Mouse (Mus musculus): Measurements from ENCODE around the gene Stab1. TPM values are rescaled to one million over a fixed set of nuclear protein-coding genes. Genes with fewer than 3 reads are reported as not detected.

Gene Stab1
- polyA plus RNA-seq, 1 experiment from 2014 or later: 26.6 TPM

DNA sequence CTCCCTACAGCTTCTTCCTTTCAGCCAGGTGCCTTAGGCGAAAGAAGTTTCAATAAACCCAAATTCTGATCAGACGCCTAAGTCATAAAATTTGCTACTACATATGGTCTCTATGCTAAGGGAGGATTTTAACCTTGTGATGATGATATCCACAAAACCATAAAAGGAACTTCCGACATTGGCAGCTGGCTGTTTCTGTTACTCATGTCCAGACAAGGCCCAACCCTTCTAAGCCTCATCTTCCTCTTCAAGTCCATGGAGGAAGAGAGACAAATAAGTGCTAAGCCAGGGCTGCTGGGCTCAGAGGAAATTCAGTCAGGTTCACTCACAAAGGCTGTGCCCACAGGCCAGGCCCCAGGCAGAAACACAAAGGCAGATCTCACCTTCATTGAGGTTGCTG is 20.9 kb upstream of the Stab1 start:
- 93% methylated on average over 3 of the region's 3 CpGs for WGBS
- Histone ChIP-seq H3K9me3 (ENCODE audit: control insufficient read depth, low read length) (no peaks in the 10 kb centered on the region), H3K27ac (replicated peaks; ENCODE audit: low read depth, low read length) (peak overlapping the region; percentile 52), H3K4me2 (ENCODE audit: low read length) (no peak overlapping the region), H3K4me3 (replicated peaks; ENCODE audit: low read depth, low read length) (no peak overlapping the region), H3K4me1 (ENCODE audit: control insufficient read depth, insufficient read depth, low read length) (no peaks in the 10 kb centered on the region), H3K27me3 (ENCODE audit: control insufficient read depth, insufficient read depth, low read length) (no peaks in the 10 kb centered on the region), H3K9ac (replicated peaks; ENCODE audit: low read length) (no peak overlapping the region), H3K36me3 (ENCODE audit: control insufficient read depth, insufficient read depth, low read length) (peaks cover 98% of the 10 kb centered on the region)
- DNase-seq (no peak), ATAC-seq (ENCODE audit: low FRiP score, low TSS enrichment) (no peak)

DNA sequence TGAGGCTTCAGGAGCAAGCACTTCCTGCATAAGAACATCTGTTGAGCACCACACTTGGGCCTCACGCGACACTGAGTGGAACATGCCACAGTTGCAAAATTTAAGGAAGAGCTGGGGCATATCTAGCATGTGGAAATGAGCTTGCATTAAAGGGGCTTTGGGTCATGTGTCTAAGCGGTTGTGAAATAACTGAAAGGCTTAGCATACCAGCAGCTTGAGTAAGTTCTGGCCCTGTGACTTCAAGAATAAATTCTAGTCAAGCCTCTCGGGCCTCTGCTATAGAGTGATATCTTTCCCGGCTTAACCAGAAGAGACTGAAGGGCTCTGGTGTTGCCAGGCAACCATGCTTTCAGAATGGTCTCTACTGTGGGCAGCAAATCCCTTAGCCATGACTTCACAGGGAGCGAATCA is 20.3 kb upstream of the Stab1 start:
- Histone ChIP-seq H3K4me1 (ENCODE audit: control insufficient read depth, insufficient read depth, low read length) (no peaks in the 10 kb centered on the region), H3K36me3 (ENCODE audit: control insufficient read depth, insufficient read depth, low read length) (peaks cover 100% of the 10 kb centered on the region), H3K27me3 (ENCODE audit: control insufficient read depth, insufficient read depth, low read length) (no peaks in the 10 kb centered on the region), H3K9me3 (ENCODE audit: control insufficient read depth, low read length) (no peaks in the 10 kb centered on the region), H3K4me3 (replicated peaks; ENCODE audit: low read depth, low read length) (no peak overlapping the region), H3K9ac (replicated peaks; ENCODE audit: low read length) (no peak overlapping the region), H3K27ac (replicated peaks; ENCODE audit: low read depth, low read length) (0 out of 2 replicates have a peak overlapping the region, but pooled peaks have one; percentile 52), H3K4me2 (ENCODE audit: low read length) (no peak overlapping the region)
- WGBS: 35% methylated on average over 6 of the region's 6 CpGs
- DNase-seq (peak; percentile 62), ATAC-seq (ENCODE audit: low FRiP score, low TSS enrichment) (peak; percentile 46; the same call in 1 of the 2 replicates)

DNA sequence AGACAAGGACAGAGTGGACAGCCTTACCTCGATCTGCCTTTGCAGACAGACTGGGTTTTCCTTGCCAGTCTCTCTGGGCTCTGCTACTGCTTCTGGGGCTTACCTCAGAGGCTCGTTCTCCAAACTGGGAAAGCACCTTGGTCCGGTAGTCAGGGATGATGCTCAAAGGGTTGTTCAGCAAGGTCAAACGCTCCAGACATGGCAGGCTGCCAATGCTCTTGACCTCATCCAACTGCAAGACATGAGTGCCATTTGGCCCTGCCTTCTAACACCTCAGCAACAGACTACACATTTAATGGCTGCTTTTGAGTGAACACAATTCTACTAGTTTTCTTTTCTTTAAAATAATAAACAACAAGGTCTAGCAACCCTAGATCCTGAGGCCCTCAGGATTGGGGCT is 18.2 kb upstream of the Stab1 start:
- Histone ChIP-seq H3K4me3 (replicated peaks; ENCODE audit: low read depth, low read length) (no peak overlapping the region), H3K4me2 (ENCODE audit: low read length) (no peak overlapping the region), H3K27me3 (ENCODE audit: control insufficient read depth, insufficient read depth, low read length) (no peaks in the 10 kb centered on the region), H3K9me3 (ENCODE audit: control insufficient read depth, low read length) (no peaks in the 10 kb centered on the region), H3K36me3 (ENCODE audit: control insufficient read depth, insufficient read depth, low read length) (peaks cover 100% of the 10 kb centered on the region), H3K4me1 (ENCODE audit: control insufficient read depth, insufficient read depth, low read length) (no peaks in the 10 kb centered on the region), H3K9ac (replicated peaks; ENCODE audit: low read length) (no peak overlapping the region), H3K27ac (replicated peaks; ENCODE audit: low read depth, low read length) (no peak overlapping the region)
- no peak for ATAC-seq (ENCODE audit: low FRiP score, low TSS enrichment)
- 95% methylated on average over 4 of the region's 4 CpGs for WGBS
- no peak for DNase-seq

DNA sequence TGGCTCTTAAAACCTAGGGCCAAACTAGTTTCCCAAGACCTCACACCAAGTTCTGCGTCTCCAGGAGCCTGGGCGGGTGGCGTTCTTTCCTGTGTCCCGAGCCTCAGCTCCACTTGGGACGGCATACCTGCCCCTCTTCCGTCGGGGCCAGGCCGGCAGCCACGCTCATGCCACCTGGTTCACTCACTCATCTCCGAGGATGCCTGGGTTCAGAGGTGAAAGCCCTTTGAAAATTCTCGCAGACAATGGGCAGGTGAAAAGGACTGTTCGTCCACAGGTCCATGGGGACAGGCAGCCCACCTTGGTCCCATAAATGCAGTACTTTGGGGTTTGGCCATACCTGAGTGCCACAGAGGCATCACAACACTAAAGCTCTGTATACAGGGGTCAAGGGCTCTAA is 15.8 kb upstream of the Stab1 start:
- ATAC-seq (ENCODE audit: low FRiP score, low TSS enrichment): no peak
- WGBS: 97% methylated on average over 12 of the region's 12 CpGs

DNA sequence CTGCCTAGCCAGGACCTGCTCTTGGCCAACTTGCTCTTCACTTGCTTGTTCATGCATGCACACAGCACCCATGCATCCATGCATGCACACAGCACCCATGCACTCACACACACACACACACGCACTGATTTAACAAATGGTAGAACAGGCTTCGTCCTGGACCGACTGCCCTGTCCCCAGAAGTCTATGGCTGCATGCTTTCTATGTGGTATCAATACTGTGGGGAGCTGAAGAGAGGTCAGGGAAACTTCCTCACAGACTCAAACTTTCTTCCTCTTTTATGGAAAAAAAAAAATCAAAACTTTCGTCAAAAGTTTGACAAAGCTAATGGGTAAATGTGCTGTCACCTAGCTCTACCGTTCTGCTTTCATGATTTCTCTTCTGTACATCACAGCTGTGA is 15.1 kb upstream of the Stab1 start:
- H3K27ac ChIP-seq (replicated peaks; ENCODE audit: low read depth, low read length): no peak overlapping the region
- DNase-seq (no peak), ATAC-seq (ENCODE audit: low FRiP score, low TSS enrichment) (no peak)
- WGBS: 92% methylated on average over 5 of the region's 5 CpGs
- no peak overlapping the region for H3K9ac ChIP-seq (replicated peaks; ENCODE audit: low read length)
- peaks cover 100% of the 10 kb centered on the region for H3K36me3 ChIP-seq (ENCODE audit: control insufficient read depth, insufficient read depth, low read length)
- H3K4me3 ChIP-seq (replicated peaks; ENCODE audit: low read depth, low read length): no peak overlapping the region
- no peaks in the 10 kb centered on the region for H3K9me3 ChIP-seq (ENCODE audit: control insufficient read depth, low read length)
- H3K27me3 ChIP-seq (ENCODE audit: control insufficient read depth, insufficient read depth, low read length): no peaks in the 10 kb centered on the region
- no peaks in the 10 kb centered on the region for H3K4me1 ChIP-seq (ENCODE audit: control insufficient read depth, insufficient read depth, low read length)
- no peak overlapping the region for H3K4me2 ChIP-seq (ENCODE audit: low read length)

More for the DNA sequence above, 15.8 kb upstream of the Stab1 start:
- Histone ChIP-seq H3K4me2 (ENCODE audit: low read length) (no peak overlapping the region), H3K9ac (replicated peaks; ENCODE audit: low read length) (no peak overlapping the region), H3K4me1 (ENCODE audit: control insufficient read depth, insufficient read depth, low read length) (no peaks in the 10 kb centered on the region), H3K36me3 (ENCODE audit: control insufficient read depth, insufficient read depth, low read length) (peaks cover 100% of the 10 kb centered on the region), H3K27ac (replicated peaks; ENCODE audit: low read depth, low read length) (no peak overlapping the region), H3K4me3 (replicated peaks; ENCODE audit: low read depth, low read length) (no peak overlapping the region), H3K27me3 (ENCODE audit: control insufficient read depth, insufficient read depth, low read length) (no peaks in the 10 kb centered on the region), H3K9me3 (ENCODE audit: control insufficient read depth, low read length) (no peaks in the 10 kb centered on the region)
- DNase-seq: no peak

DNA sequence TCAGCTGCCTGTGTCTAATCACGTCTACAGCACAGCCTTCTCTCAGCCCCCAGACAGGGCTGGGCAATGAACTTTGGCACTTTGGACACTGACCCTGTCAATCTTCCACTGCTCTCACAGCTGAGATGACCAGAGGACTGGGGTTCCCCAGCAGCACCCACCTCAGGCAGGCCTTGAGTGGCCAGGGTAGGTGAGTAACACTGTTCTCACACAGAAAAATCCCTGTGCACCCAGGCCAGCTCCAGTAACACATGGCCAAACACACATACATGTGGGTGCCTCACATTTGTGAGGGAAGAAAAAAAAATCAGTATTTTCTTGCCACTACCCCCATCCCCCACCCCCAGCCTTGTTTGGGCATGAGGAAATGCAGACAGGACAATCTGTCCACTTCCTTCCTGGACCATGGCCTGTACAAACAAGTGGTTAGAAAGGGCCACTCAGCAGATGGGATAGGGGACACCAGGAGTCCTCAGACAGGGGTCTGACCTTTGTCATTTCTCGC is 14.4 kb upstream of the Stab1 start:
- 84% methylated on average over 2 of the region's 2 CpGs for WGBS
- no peaks in the 10 kb centered on the region for H3K9me3 ChIP-seq (ENCODE audit: control insufficient read depth, low read length)
- ATAC-seq (ENCODE audit: low FRiP score, low TSS enrichment): no peak

DNA sequence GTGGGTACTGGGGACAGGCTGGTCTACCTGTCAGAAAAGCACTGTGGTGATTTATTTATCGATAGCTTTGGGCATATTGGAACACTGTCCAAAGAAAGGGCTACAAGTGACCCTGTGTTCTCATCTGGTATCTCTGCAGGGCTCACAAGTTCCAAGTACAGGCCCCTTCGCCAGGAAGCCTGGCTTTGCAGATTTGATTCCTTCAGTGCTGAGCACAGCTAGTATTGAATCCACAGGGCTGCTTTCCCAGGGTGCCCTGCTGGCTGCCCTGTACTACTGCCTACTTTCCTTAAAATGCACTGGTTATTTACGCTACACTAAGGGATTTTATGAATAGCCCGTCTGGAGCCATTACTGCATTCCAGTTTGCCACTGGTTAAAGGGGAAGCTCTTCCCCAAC is 13.1 kb upstream of the Stab1 start:
- Histone ChIP-seq H3K4me2 (ENCODE audit: low read length) (no peak overlapping the region), H3K4me1 (ENCODE audit: control insufficient read depth, insufficient read depth, low read length) (no peaks in the 10 kb centered on the region), H3K9ac (replicated peaks; ENCODE audit: low read length) (no peak overlapping the region), H3K4me3 (replicated peaks; ENCODE audit: low read depth, low read length) (no peak overlapping the region), H3K27me3 (ENCODE audit: control insufficient read depth, insufficient read depth, low read length) (no peaks in the 10 kb centered on the region), H3K9me3 (ENCODE audit: control insufficient read depth, low read length) (no peaks in the 10 kb centered on the region), H3K36me3 (ENCODE audit: control insufficient read depth, insufficient read depth, low read length) (peaks cover 97% of the 10 kb centered on the region), H3K27ac (replicated peaks; ENCODE audit: low read depth, low read length) (no peak overlapping the region)
- DNase-seq: no peak
- no peak for ATAC-seq (ENCODE audit: low FRiP score, low TSS enrichment)
- WGBS: 96% methylated on average over 4 of the region's 4 CpGs

More for the DNA sequence above, 14.4 kb upstream of the Stab1 start:
- no peak for DNase-seq
- H3K27ac ChIP-seq (replicated peaks; ENCODE audit: low read depth, low read length): no peak overlapping the region
- no peak overlapping the region for H3K4me2 ChIP-seq (ENCODE audit: low read length)
- peaks cover 97% of the 10 kb centered on the region for H3K36me3 ChIP-seq (ENCODE audit: control insufficient read depth, insufficient read depth, low read length)
- no peaks in the 10 kb centered on the region for H3K4me1 ChIP-seq (ENCODE audit: control insufficient read depth, insufficient read depth, low read length)
- no peak overlapping the region for H3K9ac ChIP-seq (replicated peaks; ENCODE audit: low read length)
- no peaks in the 10 kb centered on the region for H3K27me3 ChIP-seq (ENCODE audit: control insufficient read depth, insufficient read depth, low read length)
- no peak overlapping the region for H3K4me3 ChIP-seq (replicated peaks; ENCODE audit: low read depth, low read length)

DNA sequence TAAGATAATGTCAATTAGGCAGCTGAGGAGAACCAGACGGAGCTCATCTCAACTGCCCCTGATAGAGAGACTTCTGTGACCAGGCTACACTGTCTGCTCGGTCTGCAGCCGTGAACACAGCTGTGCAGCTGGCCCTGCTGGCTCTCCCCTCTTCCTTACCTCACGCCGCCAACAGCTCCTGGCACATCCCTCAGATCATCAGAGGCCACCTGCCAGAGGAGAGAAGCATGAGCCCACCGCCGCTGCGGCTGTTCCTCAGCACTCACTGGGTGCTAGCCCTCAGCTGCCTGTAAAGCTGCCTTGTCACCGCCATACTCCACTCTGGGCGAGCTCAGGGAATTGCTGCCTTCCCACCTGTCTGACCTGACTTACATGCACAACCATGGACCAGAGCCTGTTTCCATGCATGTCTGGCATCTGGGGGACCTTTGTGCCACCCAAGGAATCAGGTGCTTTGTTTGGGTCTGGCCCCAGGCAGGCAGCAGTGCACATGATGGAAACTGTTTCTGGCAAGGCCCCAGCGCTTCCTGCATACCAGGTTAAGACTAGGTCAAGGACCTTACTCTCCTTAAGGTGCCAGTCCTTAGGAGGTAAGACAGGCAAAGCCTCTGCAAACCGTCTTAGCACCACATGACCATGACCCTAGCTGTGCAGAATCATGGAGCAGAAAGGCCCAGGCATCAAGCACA is 11.4 kb upstream of the Stab1 start:
- H3K4me3 ChIP-seq (replicated peaks; ENCODE audit: low read depth, low read length): no peak overlapping the region
- H3K4me1 ChIP-seq (ENCODE audit: control insufficient read depth, insufficient read depth, low read length): no peaks in the 10 kb centered on the region
- no peak for ATAC-seq (ENCODE audit: low FRiP score, low TSS enrichment)
- DNase-seq: no peak
- peaks cover 97% of the 10 kb centered on the region for H3K36me3 ChIP-seq (ENCODE audit: control insufficient read depth, insufficient read depth, low read length)
- H3K27ac ChIP-seq (replicated peaks; ENCODE audit: low read depth, low read length): no peak overlapping the region
- H3K9ac ChIP-seq (replicated peaks; ENCODE audit: low read length): no peak overlapping the region
- no peaks in the 10 kb centered on the region for H3K9me3 ChIP-seq (ENCODE audit: control insufficient read depth, low read length)
- H3K4me2 ChIP-seq (ENCODE audit: low read length): no peak overlapping the region
- WGBS: 93% methylated on average over 12 of the region's 12 CpGs
- H3K27me3 ChIP-seq (ENCODE audit: control insufficient read depth, insufficient read depth, low read length): no peaks in the 10 kb centered on the region

DNA sequence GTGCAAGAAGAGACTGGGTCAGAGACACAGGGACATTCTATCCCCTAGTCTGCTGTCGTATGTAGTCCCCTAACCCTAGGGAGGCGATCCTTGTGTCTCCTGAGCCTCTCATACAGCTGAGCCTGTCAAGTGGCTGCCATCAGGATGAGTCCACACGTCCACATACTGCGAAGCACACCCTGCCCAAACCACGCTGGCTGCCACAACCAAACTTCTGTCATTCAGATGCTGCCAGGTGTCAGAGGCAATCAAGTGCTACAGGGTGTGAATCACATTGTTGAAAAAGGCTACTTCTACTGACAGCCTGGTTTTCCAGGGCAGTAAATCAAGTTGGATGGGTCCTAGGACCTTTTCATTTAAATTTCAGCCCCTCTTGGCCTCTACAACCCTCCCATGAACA is 9.3 kb upstream of the Stab1 start:
- H3K4me3 ChIP-seq (replicated peaks; ENCODE audit: low read depth, low read length): no peak overlapping the region
- no peak overlapping the region for H3K9ac ChIP-seq (replicated peaks; ENCODE audit: low read length)
- H3K4me1 ChIP-seq (ENCODE audit: control insufficient read depth, insufficient read depth, low read length): no peaks in the 10 kb centered on the region
- H3K27ac ChIP-seq (replicated peaks; ENCODE audit: low read depth, low read length): no peak overlapping the region
- DNase-seq (no peak), ATAC-seq (ENCODE audit: low FRiP score, low TSS enrichment) (no peak)
- H3K36me3 ChIP-seq (ENCODE audit: control insufficient read depth, insufficient read depth, low read length): peaks cover 97% of the 10 kb centered on the region
- 93% methylated on average over 5 of the region's 5 CpGs for WGBS
- H3K4me2 ChIP-seq (ENCODE audit: low read length): no peak overlapping the region
- H3K9me3 ChIP-seq (ENCODE audit: control insufficient read depth, low read length): no peaks in the 10 kb centered on the region
- H3K27me3 ChIP-seq (ENCODE audit: control insufficient read depth, insufficient read depth, low read length): no peaks in the 10 kb centered on the region
